Mouse (Mus musculus) frontal cortex, adult 2 months (tissue): ENCODE results near the gene Cdc7. TPM values are rescaled to one million over a fixed set of nuclear protein-coding genes. Genes with fewer than 3 reads are reported as not detected.
"Not testable (repeated sequence)": the region's sequence is repeated elsewhere in the genome, so short reads cannot be mapped to it uniquely, and the experiment has no call there.

Experiments
- DNase-seq, 2 experiments: peaks; one replicate each; pipeline ENCODE4 v3.0.0; 2022; ENCODE audit warnings: low spot score in 1 of 2; ENCODE audit errors: extremely low spot score in 1 of 2
- polyA plus RNA-seq: library from polyadenylated mRNA; depleted of rRNA; stranded (reverse); fragments of >200 nt; gene quantifications from 2 replicates; pipeline ENCODE4 v1.2.3, GENCODE M21; 2012; rRNA removed

Cdc7 gene
- 18.7 and 24.2 TPM in 2 replicates for polyA plus RNA-seq

DNA sequence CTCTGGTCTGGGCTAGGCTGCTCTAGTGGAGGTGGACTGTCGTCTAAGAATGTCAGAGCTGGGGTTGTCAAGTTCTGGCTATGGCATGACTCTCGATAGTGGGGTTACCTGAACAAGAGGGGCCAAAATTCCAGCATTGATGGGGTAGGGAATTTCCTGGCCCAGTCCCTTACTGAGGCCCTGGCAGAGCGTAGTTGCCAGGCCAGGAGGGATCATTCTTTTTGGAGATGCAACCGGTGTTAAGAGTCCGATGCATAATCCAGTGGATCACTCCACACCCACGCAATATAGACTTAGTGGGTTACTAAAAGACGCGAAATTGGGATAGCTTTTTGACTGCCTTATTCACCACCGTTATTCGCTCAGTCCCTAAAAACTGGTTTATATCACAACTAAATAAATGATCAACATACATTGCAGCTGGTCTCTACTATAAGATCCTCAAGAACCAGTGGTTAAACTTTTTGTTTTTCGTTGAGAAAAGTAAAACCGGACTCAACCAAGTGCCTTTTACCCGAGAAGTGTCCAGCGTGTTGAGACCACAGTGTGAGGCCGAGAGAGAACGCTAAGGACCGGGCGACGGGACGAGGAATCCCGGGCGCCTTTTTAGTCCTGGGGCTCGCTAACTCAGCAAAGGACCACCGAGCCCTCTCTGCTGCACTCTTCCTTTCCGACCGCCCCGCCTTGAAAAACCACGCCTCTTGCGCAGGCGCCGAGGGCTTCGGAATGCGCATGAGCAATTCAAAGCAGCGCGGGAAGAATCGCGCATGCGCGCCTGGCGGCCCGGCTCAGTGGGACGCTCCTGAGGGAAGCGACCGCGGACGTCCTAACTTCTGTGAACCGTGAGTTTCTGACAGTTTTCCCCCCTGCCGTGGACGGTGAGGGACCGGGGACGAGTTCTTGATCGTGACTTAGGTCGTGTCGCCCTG, at the start of gene Cdc7:
Gene Cdc7, plus strand, starts transcription at position 739 of the 929 bp plus-strand sequence.
- peak; percentile 76 to 95 for DNase-seq

DNA sequence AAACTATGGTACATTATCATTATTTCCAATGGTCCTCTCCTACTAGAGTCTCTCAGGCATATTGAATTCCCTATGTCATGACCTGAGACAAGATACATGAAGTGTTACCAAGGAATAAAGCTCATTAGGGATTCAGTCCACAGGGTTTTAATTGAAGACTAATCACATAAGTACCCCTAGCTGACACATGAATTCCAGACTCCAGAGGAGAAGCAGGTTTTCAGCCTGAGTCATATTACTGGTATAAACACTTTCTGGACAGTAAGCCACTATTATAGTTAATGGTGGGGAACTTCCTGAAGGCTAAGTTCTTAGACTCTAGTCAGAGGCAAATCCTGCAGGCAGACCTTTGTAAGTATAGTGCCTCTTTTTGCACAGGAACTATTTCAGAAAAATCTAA, 44.8 kb upstream of the Cdc7 start:
- no peak for DNase-seq

DNA sequence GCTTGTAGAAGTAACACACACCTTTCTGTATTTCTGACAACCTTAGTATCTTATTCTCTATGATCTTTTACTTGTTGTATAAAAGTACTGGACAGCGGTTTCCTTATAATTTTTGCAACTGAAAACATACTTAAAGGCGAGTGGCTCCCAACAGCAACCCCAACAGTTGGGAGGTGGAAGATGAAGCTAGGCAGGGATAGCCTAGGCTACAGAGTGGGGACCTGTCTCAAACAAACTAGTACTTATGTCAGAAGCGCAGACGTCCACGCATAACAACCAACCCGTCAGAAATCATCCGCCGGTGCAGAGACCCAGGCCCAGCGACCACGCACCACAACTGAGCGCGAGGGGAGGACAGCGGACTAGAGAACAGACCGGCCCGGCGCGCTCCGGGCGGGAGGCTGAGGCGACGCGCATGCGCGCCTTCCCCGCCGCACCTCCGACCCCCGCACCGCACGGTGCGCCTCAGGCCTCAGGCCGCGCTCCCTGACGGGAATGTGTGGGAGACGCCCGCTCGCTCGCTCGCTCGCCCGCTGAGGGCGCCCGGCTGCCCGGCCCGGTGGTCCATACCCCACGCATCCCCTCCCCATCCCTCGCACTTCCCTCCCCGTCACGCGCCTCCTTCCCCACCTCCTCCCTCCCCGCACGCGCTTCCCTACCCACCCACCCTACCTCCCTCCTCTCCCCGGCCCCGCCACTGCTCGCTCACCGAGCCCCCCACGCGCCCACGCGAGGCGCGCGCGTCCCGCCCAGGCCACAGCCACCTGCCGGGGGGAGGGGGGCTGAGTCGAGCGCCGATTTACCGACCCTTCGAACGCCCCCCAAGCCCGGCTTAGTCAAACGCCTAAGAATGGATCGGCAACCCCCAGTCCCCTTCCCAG, 38.4 kb upstream of the Cdc7 start, which contains the start of gene Hfm1:
Gene Hfm1, minus strand, starts transcription at position 834 of the 881 bp plus-strand sequence.
- peak; percentile 18 to 66 for DNase-seq

DNA sequence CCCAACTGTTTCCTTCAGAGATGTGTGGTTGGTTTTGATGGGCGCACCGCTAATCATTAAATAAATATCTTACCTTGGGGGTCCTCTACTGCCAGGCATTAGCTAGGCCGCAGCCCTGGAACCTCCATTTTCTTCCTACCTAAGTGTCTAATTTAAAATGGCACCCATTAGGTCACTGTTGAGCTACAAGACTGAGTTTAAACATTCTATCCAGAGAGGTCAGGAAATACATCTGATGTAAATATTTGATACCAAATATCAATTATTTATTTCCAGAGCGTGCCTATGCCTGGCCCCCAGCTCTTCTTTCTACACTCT, 37.8 kb upstream of the Cdc7 start:
- peak in 1 of 2 experiments; percentile 9 for DNase-seq

DNA sequence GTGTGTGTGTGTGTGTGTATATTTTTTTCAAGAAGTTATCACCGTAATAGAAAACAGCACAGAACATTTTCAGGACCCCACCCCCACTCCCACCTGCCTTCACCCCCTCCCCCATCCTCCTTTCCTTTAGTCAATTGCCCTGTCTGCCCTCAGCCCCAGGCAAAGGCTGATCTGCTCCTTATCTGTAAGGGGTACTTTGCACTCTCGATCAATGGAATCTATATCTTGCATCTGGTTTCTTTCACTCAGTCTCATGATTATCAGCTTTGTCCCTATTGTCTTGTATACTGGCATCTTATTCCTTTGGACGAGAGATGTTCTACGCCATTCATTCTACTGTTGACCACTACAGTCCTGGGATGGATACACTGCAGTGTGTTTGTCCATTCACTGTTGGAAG, 36.1 kb upstream of the Cdc7 start:
- DNase-seq: no peak

DNA sequence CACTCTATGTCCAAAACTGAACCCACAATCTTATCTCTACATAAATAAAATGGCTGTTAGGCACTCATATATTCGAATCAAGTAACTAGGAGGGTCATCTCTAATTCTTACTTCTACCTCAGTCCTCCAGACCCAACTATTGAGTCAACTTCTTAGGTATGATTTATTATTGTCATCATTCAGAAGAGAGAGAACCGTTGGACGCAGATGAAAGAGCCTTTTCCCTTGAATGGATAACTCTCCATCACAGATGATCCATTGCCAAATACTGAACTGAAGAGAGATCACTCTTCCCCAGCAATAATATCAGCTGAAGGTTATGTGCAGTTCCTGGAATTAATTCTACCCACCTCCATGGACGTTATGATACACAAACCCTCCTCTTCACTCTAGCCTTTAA, 17.8 kb upstream of the Cdc7 start:
- DNase-seq: no peak

DNA sequence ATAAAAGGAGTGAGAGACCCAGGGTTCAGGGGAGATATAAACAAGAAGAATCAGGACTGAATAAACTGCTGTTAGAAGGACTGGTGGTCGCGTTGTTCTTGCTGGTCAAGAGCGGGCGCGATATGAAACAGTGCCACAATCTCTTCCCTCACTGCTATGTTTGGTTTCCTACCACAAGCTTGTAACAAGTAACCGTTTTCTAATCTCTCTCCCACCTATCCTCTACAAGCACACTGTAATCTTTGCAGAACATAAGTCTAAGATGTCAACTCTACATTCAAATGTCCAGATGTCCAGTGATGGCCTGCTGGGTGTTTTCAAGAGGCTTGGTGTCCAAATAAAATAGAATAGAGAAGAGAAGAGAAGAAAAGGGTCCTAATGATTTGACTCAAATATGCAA, 15.4 kb upstream of the Cdc7 start:
- no peak for DNase-seq

DNA sequence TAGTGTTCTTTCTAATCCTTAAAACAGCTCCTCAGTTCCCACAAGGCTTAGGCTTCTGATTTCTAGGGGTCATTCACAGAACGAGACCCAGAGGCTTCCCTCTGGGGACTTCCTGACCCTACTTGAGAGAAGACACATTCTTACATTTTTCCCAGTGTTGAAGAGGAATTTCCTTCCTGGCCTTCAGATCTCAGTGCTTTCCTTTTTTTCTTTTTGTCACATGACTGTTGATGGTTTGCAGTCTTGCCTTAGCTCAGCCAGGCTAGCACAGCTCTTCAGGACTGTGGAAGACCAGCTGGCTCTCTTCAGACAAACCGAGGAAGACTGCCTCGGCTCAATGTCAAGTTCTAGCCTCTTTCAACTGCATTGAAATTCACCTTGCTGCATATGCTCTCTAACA, 7.7 kb upstream of the Cdc7 start:
- DNase-seq: no peak

DNA sequence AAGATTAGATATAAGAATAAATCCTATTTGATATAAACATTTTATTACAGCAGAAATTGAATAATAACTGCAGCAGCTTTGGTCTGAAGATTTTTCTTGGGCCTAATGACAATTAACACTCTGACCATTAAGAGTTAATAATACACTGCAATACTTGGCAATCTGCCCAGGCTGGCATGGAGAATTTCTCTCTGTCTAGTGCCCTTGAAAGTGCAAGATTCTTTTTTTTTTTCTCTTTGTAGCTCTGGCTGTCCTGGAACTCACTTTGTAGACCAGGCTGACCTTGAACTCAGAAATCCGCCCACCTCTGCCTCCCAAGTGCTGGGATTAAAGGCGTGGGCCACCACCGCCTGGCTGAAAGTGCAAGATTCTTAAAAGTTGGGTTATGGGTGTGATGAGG, 5.1 kb upstream of the Cdc7 start:
- DNase-seq: no peak

DNA sequence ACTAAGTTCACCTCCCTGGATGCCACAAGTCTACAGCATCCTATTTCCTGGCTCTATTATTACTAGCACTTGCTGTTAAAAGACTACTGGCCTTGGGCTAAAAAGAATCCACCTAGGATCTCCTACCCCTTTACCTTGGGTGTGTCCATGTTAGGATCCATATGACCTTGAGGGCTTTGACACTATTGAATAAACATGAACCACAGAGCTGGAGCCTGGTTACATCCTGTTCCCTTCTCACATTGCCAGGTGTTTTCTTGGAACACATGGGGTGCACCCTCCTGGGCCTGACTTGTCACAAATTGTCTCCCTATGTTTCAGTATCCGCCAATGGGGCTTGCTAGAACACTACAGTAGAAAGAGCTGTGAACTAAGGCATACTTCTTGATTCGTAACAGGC, 3.7 kb upstream of the Cdc7 start:
- no peak for DNase-seq

DNA sequence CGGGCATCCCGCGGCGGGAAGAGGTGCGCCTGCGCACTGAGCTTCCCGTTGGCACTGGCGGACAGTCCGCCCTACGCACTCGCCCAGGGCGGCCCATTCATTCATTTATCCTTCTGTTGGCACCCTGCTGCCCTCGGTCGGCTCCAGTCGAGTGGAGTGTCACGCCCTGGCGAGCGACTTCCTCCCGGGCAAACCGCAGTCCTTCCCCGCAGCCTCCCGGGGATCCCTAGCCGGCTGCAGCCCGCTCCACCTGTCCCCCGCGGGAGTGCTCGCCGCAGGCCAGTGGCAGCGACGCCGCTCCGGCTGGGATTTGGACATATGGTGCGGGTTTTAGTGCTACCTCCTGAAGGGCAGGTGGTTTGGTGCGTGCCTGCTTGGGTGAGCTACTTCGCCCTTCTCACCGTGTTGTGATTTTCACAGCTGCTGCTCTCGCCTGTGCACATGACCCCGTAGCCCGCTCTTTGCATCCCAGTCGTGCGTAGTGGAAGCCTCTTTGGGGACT, 442 bp downstream of the Cdc7 start:
- DNase-seq: peak in 1 of 2 experiments; percentile 4

DNA sequence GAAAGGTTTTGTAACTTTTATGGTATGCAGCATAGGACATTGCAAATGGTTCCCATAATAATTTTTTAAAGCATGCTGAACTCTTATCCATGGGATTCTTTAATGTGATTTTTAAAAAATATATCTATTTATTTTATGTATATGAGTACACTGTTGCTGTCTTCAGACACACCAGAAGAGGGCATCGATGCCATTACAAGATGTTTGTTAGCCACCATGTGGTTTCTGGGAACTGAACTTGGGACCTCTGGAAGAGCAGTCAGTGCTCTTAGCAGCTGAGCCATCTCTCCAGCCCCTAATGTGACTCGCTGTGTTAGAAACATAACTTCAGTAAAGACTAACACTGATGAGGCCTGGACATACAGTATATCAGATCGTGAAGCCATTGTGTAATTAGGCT, 2.3 kb downstream of the Cdc7 start:
- DNase-seq: no peak

DNA sequence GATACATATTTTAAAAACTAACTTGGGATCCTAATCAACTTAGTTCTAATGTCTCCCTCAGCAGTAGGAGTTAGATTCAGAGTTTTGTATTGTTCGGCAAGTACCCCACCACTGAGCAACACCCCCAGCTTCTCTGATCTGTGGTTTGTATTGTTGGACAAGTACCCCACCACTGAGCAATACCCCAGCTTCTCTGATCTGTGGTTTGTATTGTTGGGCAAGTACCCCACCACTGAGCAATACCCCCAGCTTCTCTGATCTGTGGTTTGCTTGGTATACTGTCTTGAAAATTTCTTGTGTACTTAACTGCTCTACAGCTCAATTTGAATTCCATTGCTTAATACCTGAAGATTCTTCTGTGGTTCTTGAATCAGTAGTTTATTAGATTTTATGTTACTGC, 3.5 kb downstream of the Cdc7 start:
- no peak for DNase-seq

DNA sequence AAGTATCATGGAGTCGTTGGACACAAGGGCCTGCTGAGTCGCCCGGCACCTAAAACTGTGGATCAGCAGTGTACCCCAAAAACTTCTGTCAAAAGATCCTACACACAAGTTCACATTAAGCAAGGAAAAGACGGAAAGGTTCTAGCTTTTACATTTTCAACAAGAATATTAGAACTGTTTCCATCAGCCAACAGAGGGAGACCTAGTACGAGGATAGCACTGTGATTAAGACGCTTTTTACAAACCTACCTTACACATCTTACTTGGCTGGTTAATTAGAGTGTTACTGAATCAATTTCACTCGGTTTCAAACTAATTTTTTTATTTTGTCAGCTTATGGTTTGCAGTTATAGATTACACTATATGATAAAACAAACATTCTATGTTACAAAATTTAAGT, 9.8 kb downstream of the Cdc7 start:
- DNase-seq: no peak

DNA sequence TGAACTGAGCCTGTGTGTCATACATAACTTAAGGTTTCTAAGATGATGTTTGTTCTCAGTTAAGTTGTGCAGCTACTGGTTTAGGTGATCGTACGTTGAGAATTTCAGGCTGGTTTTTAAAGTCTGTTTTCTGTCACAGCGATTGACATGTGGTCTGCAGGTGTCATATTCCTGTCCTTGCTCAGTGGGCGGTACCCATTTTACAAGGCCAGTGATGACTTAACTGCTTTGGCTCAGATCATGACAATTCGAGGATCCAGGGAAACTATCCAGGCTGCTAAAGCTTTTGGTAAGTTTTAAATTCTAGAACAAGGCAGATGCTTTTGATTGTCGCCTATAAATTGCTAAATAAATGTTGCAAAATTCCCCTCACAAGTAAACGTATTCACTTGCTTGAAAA, 15.0 kb downstream of the Cdc7 start:
- DNase-seq: no peak

DNA sequence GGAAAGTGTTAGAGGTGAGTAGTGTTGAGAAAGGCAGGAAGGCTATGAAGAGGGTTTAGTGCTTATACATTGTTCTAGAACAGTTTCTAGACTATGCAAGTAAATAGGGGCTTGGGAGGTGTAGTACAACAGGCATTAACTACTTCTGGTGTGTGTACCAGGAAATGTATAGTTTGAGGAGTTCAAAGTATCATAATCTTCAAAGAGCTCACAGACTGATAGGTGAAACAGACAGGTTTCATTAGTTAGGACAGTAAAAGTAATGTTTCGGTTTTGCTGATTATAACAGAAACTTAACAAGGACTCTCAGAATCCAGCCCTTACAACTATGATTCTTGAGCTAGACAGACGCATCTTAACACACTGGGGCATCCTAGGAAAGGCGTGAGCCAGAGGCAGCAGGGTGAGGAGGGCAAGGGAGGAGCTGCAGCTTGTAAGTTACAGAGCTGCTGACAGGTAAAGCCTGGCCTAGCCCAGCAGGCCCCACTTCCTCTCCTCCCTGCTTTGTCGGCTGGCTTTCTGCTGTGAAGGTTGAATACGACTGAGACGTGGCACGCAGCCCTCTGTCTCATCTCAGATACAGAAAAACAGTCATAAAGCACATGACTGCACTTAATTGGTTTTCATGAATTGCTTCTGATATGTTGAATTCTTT, 18.3 kb downstream of the Cdc7 start:
- DNase-seq: no peak

DNA sequence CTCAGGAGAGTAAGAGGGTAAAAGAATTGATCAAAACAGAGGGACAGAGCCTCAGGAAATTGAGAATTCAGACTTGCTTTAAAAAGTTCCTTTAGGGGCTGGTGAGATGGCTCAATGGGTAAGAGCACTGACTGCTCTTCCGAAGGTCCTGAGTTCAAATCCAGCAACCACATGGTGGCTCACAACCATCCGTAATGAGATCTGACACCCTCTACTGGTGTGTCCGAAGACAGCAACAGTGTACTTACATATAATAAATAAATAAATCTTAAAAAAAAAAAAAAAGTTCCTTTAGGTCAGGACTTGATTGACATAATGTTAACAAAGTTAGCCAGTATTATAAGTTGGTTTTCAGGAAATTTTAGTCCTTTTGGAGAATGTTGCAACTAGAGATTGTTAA, 20.8 kb downstream of the Cdc7 start:
- not testable (repeated sequence) for DNase-seq

DNA sequence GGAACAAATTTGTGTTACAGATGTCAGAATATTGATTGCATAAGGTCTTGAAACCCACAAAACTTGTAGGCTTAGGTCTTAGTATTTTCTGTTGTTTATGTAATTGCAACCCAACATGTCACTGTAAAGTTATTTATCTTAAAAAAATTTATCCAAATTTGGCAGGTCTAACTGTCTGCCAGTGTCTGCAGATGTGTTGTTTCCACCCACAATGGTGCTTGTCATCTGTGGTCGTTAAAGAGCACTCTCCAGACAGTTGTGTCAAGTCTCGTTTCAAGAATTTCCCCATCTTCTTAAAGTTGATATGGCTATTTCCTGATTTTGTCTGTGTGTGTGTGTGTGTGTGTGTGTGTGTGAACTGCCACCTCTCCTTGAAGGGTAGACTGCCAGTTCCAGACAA, 21.5 kb downstream of the Cdc7 start:
- no peak for DNase-seq

DNA sequence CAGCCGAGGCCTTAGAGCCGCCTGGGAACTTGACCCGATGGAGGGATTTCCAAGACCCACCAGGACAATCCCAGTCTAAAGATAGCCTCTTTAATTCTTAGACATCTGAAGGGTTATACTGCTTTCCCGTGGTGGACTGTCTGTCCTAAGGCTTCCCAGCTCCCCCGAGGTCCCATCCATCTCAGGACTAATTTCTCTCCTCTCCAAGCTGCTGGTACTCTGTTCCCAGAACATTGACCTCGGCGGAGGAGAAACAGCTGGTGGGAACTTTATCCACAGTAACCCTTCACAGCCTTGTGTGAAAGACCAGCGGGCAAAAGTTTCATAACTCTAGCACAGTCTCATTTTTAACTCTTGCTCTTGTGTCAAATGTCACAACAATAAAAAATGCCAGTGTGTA, 25.1 kb downstream of the Cdc7 start:
- DNase-seq: no peak

DNA sequence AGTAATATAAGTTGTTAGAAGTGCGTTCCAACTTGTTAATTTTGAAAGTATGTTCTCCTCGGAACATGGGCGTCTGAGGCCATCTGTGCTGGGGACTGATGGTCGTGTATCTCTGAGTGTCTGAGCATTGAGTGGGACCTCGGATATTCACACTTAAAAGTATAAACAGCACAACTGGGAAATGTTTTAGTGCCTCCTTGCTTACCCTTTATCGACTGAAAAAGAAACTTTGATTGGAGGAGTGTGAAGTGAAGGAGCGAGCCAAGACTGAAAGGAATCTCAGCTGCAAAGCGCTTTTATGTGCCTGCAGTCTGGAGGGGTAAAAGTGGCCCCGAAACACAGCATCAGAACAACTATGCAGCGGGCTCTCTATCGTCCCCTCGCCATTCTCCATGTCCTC, 25.7 kb downstream of the Cdc7 start:
- DNase-seq: no peak
